Mouse (Mus musculus) cerebellum, adult 18-20 months (tissue): Measurements from ENCODE around the gene Samd13.

Experiments used
- DNase-seq, 2 experiments: peaks; one replicate each; pipeline ENCODE4 v3.0.0; 2021

Gene Samd13

DNA sequence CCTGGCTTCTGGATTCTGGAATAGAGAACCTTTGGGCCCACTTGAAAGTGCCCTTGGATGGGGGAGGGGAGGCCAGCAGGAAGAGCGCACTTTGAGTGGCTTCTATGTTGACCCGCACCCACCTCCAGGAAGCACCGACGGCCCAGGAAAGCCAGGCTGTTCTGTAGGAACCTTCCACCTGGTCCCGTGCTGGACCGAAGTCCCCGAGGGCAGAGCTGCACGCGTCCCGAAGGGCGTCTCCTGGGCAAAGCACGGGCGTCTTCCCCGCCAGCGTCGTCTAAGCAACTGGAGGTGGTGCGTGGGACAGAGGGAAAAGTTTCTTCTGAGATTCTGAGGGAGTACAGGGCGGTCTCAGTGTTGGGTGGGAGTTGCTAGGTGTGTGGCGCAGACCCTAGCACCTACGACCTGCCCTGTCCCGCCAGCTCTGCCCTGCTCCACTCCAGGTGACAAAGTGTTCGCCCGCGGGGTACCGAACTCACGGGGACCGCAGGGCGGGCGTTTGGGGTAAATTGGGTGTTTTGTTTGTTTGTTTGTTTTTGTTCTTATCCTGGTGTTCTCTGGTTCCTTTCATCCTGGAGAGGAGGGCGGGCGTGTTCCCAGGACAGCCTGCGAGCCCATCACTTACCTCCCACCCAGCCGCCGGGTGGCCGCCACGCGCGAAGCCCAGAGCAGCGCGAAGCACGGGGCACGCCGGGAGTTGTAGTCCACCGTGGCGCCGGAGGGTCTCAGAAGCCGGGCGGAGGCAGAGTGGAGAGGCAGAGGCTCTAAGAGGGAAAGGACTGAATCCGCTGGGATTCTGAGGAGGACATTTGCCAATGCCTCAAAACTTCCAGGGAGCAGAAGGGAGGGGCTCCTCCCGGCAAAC lies at the start of gene Samd13:
Gene Samd13, minus strand, starts transcription at position 782 of the 865 bp plus-strand sequence.
- DNase-seq = peak in 1 of 2 experiments; percentile 15

DNA sequence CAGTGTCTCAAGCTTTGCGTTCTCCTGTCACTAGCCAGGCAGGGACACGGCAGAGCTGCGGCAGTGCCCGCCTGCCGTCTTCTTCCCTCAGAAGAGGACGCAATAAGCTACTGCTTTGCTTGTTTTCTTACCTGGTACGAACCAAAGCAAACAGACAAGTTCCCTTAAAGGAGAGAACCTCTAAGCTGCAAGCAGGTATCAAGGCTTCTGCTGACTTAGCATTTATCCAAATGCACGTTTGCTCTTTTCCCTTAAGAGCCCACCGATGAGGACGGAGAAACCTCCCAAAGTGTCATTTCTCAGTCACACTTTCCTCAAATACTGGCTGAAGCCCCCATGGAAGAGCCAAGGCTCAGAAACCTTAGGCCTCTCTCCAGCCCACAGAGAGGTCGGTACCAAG lies 46.1 kb upstream of the Samd13 start:
- DNase-seq = no peak

DNA sequence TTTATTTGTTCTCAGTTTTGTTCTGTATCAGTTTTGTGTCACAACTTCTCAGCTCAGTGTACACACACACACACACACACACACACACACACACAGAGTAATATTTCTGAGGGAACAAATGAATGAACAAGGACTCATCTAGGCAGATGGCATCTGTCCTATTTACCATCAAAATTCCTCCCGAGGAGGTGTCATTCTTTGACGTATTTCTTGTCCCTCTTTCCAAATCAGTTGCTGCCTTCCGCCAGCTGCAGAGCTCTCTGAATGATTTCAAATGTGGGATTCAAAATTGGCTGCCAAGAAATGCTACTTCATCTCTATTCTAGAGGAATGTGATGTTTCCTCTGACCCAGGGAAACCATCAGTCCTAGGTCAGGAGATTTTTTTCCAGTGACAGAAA lies 37.6 kb upstream of the Samd13 start:
- no peak for DNase-seq

DNA sequence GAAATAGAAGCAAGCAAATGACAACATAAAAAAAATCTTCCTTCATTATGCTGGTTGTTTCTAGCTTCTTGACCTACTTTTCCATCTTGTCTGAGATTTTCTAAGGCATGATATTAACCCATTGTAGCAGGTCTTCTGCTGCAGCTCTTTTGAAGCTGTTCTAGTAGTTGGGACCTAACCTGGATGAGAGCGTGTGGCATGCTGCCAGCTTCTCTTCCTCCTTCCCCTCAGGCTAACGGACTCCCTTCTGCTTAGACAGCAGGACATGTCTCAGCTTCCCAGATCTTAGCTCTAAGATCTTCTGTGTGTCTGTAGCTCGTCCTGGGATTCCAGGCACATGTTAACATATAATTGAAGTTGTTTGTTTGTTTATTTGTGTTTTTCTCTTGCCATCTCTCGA lies 34.3 kb upstream of the Samd13 start:
- DNase-seq = no peak

DNA sequence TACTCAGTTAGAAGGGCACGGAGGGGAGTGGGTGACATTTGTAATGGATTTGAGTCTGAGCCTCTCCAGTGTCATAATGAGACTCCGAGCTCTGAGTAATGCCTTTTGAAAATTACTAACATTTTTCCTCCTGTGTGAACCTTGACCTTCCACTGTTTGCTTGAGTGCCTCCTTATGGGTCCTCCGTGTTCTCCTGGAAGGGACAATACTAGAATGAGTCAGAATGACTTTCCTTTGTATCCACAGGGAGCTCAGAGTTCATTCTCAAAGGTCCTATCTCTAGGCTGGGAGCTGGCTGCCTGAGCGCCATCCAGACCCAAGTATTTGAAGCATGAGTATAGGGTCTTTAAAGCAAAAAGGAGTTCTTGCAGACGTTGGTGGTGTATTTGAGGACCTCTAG lies 32.9 kb upstream of the Samd13 start:
- DNase-seq = no peak

DNA sequence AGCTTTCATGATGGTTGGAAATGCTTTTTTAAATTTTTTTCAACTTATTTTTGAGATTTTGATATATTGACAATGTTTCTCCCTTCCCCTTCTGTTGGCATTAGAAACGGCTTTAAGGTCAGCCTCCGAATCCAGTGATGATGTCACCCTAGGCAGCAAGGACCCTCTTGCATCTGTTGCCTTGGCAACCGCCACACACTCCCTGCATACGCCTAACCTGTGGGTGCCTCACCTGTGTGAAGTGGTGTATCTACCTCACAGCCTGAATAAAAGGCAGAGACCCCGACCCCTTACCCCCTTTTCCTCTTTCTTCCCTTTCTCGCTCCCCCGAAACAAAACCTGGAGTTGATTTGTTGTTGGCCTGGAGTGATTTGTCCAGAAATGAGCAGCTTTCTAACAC lies 26.9 kb upstream of the Samd13 start:
- no peak for DNase-seq

DNA sequence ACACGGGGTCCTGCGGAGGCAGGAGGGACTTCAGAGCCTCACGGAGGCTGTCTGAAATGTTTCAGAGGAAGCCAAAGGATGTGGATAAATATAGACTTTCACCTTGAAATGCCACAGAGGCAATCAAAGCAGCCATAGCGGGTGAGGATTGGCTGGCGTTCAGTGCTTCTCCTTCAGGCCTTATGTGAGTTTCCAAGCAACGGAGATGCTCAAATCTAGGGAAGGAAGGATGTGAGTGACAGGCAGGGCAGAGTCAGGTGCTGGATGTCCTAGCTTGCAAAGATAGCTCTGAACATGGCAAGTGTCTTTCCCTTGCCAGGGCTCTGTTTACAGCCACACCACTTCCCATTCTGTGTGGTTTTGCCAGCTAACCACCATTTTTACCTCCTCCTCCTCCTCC lies 26.2 kb upstream of the Samd13 start:
- no peak for DNase-seq

DNA sequence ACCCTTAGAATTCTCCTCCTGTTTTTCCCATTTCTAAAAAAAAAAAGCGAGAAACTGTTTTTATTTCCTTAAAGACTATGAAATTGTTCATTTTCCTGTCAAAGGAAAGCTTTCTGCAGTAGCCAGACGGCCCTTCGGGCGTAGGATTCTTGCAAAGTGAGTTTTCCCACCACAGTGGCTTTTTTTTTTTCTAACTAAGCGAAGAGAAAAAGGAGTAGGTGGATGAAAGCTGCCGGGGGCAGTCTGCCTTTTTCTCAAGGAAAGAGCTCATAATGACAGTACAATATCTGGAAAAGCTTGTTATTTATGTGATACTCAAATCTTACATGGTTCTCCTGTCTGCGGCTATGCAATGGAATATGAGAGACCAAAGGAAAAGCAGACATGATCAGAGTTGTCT lies 25.7 kb upstream of the Samd13 start:
- no peak for DNase-seq

DNA sequence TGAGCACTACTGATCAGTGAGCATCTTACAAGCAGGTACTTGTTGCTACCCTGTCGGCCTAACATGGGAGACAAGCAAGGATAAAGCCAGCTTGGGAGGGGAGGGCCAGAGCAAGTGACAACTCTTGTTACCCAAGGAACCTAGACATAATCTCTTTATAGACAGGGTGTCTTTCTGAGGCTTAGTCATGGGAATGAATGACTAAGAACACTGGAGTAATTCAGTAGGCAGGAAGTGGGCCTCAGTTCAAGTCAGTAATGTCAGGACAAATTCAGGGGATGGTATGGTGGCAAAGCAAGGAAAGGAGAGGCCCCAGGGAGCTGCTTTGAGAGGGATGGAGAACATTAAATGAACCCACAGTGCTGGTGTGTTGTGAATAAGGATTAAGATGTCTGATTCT lies 23.7 kb upstream of the Samd13 start:
- DNase-seq = no peak

DNA sequence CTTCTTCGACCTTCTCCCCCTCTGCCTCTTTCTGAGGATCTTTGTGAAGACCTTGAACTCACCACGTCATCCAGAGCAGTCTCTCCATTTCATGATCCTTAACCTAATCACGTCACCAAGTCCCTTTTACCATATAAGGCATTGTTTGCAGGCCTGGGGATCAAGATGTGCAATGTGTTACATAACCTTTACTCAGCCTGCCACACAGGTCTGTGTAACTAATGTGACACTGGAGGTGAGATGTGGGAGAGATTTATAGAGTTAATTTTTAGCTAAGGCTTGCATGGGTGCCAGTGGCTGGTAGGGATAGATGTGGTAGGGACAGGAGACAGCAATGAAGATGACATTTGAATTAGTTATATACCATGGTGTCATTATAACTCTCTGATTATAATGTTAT lies 23.0 kb upstream of the Samd13 start:
- no peak for DNase-seq

DNA sequence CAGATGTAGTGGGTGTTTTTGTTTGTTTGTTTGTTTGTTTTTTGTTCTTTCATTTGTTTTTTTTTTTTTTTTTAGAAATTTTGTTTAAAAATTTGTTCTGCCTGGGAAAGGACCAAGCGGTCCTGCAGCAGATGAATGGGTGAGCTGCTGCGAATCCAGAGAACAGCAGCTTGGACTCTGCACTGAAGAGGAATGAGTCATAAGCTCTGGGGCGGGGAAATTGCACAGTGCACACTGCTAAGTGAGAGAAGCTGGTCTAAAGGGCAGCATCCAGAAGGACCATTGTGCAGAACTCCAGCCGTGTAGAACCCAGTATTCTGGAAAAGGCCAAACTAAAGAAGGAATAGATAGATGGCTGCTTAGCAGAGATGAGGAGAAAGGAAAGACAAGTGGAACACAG lies 18.7 kb upstream of the Samd13 start:
- DNase-seq = no peak

DNA sequence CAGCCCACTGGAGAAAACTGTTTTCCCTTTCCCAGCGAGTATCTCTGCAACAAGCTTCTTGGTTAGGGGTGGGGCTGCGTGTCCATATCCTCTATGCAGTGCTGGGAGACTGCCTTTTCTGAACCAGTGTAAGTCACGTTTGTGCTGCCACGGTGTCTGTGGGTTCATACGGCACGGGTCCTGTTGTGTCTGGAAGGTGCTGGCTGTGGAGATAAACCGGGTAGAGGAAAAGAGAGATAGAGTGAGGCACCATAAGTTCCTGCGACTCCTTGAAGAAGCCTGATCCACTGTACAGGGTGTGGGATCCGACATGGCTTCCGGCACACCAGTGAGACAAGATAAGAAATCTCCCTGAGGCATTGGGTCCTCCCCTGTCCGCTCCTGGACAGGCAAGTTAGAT lies 14.7 kb upstream of the Samd13 start:
- no peak for DNase-seq

DNA sequence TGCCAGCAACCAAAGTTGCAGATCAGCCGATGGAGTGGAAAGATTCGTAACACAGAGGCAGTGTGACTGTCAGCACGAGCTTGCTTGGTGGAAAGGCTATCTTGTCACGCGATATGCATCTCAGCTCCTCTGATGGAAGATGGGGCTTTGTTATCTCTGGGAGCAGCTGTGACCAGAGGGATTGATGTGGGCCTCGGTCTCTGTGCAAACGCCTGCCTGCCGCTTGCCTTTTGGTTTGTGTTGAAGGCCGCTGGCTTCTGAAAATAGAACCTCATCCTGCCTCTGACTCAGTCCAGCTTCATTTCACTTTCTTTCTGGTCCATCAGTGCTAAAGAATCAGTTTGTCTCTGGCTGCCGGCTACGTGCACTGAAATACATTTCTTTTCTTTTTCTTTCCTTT lies 13.6 kb upstream of the Samd13 start:
- no peak for DNase-seq

DNA sequence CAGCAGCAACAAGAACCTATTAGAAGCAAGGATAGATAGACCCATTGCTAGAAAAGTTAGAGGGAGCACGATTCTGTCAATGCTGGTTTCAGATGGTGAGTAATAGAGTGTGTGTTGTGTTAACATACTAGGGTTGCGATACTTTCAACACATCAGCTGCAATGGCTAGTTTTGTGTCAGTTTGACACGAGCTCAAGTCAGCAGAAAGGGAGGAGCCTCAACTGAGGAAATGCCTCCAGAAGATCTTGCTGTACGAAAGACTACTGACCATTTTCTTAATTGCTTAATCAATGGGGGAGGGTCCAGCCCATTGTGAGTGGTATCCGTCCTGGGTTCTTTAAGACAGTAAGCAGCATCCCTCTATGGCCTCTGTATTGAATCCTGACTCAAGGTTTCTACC lies 7.2 kb upstream of the Samd13 start:
- DNase-seq = no peak

DNA sequence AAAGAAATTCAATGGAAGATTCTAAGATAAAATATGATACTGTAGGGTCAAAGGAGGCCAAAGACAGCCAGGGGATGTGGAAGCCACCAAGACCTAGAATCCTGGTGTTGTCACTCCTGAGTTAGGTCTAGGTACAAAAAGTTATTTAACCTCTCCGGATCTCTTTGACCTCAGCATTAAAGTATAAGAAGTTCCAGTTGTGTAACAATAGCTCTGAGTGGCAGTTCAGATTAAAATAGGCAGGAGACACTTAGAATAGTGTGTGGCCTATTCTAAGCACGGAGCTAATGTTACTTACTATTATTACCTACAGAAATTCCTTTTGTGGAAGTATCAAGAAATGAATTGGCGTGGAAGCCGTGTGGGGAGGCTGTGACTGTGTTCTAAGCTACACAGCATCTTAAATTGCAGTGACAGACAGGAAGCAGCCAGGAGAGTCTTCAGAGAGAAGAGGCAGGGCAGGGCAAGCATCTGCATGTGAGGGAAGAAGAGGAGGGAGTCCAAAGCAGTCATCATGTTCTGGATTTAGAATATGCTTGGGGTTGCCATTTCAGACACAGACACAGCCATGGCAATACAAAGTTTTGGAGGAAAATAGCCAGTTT lies 1.8 kb upstream of the Samd13 start:
- DNase-seq = no peak

DNA sequence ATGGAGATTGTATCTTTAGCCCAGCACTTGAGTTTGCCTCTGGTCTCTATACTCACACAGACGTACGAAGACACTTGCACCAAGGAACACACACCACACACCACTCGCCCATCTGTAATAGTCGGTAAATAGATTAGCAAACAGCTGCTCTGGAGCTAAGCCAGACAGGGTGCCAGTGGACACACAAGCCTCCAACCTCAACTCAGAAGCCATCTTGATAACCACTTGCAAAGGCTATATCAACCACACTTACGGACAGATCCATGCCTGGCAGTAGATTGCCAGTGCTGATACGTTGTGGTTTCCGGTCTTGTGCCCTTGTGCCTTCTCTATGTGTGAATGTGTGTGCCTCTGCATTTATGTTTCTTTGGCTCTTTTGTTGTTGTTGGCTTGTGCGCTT lies 1.0 kb upstream of the Samd13 start:
- no peak for DNase-seq

DNA sequence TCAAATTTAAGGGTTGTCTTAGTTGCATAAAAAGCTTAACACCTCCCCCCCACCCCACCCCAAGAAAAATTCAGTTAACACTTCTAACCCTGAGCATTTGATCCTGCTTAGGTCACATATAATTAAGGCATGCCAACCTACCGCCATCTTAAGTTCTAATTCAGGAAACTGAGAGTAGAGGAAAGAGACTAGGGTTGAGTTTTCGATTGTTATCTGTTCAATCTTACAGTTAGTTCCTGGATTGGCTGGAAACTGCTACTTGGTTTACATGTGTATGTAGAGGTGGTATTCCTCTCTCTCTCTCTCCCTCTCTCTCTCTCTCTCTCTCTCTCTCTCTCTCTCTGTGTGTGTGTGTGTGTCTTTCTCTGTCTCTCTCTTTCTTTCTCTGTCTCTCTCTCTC lies 2.3 kb downstream of the Samd13 start:
- no peak for DNase-seq

DNA sequence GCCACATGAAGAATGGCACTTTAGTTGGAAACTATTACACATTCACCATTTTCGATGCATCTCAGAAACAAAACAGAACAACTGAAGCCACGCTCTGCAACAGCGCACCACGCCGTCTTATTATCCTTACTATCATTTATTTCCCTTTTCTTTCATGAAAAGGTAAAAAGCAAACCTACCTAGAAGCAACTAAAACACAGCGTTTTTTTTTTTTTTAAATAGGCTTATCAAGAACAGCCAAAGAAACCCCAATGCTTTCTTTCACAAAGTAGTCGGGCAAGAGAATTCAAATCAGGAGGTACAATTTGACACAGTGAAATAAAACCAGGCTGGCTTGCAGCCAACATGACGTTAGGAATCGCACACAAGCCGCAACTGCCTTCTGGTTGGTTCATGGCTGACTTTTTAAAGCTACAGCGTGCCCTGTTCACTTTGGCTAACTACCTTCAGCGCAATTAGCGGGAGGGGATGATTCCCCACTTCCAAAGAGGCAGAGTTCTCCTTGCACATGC lies 3.2 kb downstream of the Samd13 start:
- DNase-seq = peak; percentile 16 to 34

DNA sequence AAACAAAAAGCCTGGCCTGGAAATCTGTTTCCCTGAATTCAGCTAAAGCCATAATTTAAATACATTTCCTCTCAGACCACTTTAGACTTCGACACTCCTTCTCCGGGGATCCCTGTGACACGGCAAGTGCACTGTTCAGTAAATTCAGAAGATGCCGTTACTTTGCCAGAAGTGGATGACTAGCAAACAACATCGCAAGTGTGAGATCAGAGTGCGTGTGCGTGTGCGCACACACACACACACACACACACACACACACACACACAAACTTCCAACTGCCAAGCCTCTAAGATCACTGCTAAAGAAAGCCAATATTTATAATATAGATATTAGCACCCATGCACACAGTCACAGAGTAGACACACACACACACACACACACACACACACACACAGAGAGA lies 3.7 kb downstream of the Samd13 start:
- DNase-seq = no peak

DNA sequence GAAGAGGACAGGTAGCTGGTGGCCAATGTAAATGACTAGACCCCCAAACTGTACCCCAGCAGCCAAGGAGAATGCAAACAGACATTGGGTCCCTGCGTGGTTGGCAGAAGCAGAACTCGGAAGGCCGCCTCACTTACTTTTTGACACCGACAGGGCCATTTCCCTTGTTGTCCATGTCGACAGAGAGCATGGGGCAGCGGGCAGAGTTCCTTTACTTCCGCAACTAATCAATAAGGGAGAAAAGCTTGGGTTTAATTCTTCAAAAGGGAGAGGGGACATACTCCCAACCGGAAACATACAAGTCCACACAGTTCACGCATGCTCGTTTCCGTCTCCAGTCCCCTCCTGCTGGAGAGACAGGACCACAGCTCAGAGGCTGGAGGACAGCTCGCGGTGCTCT lies 4.8 kb downstream of the Samd13 start:
- no peak for DNase-seq

DNA sequence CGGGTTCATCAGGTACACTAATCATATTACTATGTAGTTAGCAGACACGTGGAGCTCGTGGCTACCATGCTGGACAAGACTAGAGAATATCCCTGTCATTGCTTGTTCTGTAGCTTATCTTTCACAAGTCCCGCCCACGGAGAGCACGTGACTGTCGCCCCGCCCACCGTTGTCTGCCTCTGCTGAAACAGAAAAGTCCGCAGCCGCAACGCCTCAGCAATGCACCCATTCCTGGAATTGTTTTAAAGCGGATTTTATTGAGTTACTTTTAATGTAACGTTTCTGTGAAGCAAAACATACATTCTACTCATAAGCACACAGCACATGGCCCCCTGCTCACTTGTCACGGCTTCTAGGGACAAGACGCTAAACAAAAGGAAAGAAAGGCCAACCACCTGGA lies 5.7 kb downstream of the Samd13 start:
- no peak for DNase-seq

DNA sequence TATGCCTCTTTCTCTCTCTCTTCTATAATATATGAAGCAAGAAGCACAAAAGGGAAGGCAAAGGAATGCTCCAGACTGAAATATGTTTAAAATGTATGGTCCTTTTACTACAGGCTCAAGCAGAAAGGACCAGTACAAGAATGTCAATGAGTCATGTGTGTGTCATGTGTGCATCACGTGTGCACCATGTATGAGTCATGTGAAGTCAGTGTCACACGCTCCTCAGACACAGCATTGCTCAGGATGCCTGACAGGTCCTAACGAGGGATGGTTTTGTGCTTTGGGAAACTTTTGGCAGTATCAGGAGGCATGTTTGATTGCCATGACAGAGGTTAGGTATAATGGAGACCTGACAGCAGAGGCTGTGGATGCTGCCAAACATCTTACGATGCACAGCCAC lies 9.2 kb downstream of the Samd13 start:
- DNase-seq = no peak

DNA sequence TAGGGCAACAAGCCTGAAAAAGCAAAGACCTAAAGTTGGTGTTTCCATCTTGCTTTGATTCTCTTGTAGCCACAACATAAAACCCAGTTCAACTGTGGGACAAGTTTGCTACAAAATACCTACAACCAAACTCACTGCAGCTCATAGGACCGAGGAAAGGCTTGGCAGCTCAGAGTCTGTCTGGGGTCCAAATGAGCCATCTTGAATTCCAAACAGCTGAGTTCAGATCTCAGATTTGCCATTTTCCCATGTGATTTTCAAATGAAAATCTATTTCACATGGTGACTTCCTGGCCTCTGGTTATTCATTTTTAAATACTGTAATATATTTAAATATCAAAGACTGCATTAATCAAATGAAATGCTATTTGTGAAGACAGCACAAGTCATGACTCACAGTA lies 10.3 kb downstream of the Samd13 start:
- no peak for DNase-seq

DNA sequence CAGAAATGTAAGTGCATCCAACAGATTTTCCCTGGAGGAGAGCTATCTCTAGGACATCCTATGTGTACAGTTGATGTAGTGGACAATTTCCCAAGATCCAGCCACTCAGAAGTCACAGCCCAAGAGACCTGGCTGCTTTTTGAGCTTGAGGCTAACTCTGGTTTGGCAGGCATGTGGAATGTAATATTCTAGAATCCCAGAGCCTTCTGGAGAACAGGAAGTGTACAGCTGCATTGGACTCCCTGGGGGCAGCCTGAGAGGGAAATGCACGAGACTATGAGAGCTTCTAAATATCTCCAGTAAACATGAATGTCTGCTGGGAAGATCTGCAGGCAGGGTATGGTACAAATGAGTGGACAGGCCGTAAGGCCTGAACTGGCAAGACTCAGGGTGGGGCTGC lies 14.3 kb downstream of the Samd13 start:
- no peak for DNase-seq

DNA sequence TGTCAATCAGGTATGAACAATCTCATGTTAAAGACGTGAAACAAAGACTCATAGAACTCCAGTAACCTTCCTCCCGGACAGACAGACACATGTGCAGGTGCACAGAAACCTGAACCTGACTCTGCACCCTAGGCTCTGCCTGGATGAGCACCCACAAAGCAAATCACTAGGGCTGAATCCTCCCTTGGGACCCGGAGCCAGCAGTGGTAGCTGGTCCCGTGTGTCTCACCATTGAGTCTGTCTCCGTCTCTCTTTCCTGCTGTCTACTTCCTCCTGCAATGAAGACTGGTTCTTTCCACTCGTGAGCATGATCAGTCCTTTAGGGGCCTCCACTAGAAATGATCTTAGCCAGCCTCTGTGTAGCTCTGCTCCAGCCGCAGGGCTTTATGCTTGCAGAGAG lies 23.5 kb downstream of the Samd13 start:
- DNase-seq = no peak
